Mouse (Mus musculus): ENCODE measurements around the gene Zfhx3.

DNA sequence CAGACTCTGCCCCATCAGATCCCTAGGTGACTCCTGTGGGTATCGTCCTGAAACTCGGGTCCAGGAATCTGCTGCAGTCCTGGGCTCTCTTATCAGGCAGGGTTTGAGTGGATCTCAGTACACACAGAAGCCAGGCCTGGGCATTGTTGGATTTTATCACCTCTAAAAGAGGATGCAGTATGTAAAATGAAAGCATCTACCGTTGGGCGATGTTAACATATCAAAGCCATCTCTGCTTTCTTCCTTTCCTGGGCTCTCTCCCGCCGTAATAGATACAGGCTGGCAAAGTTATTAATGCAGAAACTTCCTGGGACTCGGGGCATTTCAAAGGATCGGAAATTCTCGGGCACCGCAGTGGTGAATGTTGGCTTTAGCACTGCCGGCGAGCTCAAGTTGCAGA is 537.7 kb downstream of the Zfhx3 start:
- TF ChIP-seq CTCF (IDR thresholded peaks at IDR 0.05; ENCODE audit: low read depth, low read length) (no peak), POLR2A (IDR thresholded peaks at IDR 0.05; ENCODE audit: extremely low read depth, insufficient read depth, low read length) (no peak)
